Mouse (Mus musculus) cerebellum, adult 2 months (tissue): ENCODE measurements around the gene Actr6. TPM values are rescaled to one million over a fixed set of nuclear protein-coding genes. Genes with fewer than 3 reads are reported as not detected.
"Not testable (repeated sequence)": the region's sequence is repeated elsewhere in the genome, so short reads cannot be mapped to it uniquely, and the experiment has no call there.

ENCODE experiments used
- DNase-seq, 2 experiments: peaks; one replicate each; pipeline ENCODE4 v3.0.0; 2021
- H3K27ac ChIP-seq: fragments of 200-500 bp; 2 replicates; pipeline ENCODE4 v1.5.1; 2012; ENCODE audit warnings: low read length, control low read depth, inconsistent platforms; ENCODE audit not compliant: insufficient read depth
- H3K27me3 ChIP-seq: fragments of 200-500 bp; 2 replicates; pipeline ENCODE4 v1.6.1; 2012; ENCODE audit warnings: inconsistent platforms, mild to moderate bottlenecking, low read length, moderate library complexity; ENCODE audit not compliant: control insufficient read depth, insufficient read depth
- H3K4me1 ChIP-seq: fragments of 200-500 bp; 2 replicates; pipeline ENCODE4 v1.6.1; 2011; ENCODE audit warnings: low read length; ENCODE audit not compliant: control insufficient read depth, insufficient read depth
- H3K4me3 ChIP-seq: fragments of 200-500 bp; replicated peaks from 2 replicates; pipeline ENCODE3; 2011; ENCODE audit warnings: mild to moderate bottlenecking, low read depth, low read length, control low read depth; ENCODE audit not compliant: insufficient read depth
- CTCF ChIP-seq: fragments of 200-500 bp; IDR thresholded peaks from 2 replicates; pipeline ENCODE4 v1.5.1; 2011; ENCODE audit warnings: low read depth, mild to moderate bottlenecking, control low read depth, low read length, moderate library complexity, borderline replicate concordance; ENCODE audit not compliant: insufficient read depth
- POLR2A ChIP-seq: fragments of 200-500 bp; IDR thresholded peaks from 2 replicates; pipeline ENCODE4 v1.6.1; 2011; ENCODE audit warnings: low read length, control low read depth, borderline replicate concordance; ENCODE audit not compliant: insufficient read depth
- WGBS: fragments of 180-500 bp; shearing (Covaris S2); methylation state at CpG from one replicate; pipeline ENCODE4 v1.1.7; 2018; 5-methylcytosine and 5-hydroxymethylcytosine counted together
- polyA plus RNA-seq: library from polyadenylated mRNA; depleted of rRNA; stranded (reverse); fragments of >200 nt; gene quantifications from 2 replicates; pipeline ENCODE4 v1.2.3, GENCODE M21; 2012

Actr6 gene
- polyA plus RNA-seq, 1 experiment = 18.0 TPM

DNA sequence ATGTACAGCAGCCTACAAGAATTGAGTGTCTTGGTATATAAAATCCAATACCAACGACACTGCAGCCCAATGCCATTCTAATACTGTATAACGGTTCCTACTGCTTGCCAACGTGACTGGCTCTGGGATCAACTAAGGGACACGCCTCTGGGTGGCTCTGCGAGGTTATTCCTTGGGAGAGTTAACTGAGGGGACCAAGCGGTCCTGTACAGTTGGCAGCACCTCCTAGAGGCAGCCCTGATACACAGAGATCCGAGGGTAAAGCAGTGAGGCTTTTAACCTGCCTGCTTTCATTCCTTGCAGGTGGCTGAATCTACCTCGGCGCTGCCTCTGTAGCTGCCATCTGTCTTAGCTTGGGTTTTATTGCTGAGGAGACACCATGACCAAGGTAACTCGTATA, 49.1 kb downstream of the Actr6 start:
- Histone ChIP-seq H3K4me1 (peaks cover 10% of the 10 kb centered on the region), H3K27ac (no peak overlapping the region), H3K27me3 (no peaks in the 10 kb centered on the region), H3K4me3 (no peak overlapping the region)
- TF ChIP-seq CTCF (no peak), POLR2A (no peak)
- WGBS = 73% methylated on average over 10 of the region's 10 CpGs
- no peak for DNase-seq

DNA sequence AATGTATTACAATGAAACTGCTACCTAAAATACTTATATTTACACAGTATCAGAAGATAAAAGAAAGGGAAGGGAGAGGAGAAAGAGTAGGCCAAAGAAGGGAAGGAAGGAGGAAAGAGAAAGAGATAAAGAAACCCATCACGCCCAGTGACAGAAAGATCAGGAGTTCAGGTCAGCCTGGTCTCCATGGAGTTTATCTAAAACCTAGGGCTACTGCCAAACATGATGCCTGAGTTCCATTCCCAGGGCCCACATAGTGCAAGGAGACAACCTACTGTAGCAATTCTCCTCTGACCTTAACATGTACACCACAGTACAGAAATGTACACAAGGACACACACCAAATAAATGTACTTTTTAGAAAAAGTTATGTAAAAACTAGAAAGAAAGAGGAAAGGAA, 49.9 kb downstream of the Actr6 start:
- peaks cover 9% of the 10 kb centered on the region for H3K4me1 ChIP-seq
- H3K27ac ChIP-seq = no peak overlapping the region
- TF ChIP-seq POLR2A = no peak
- TF ChIP-seq CTCF = no peak
- H3K27me3 ChIP-seq = no peaks in the 10 kb centered on the region
- WGBS = 84% methylated on average over 1 of the region's 1 CpGs
- DNase-seq = no peak
- H3K4me3 ChIP-seq = no peak overlapping the region

DNA sequence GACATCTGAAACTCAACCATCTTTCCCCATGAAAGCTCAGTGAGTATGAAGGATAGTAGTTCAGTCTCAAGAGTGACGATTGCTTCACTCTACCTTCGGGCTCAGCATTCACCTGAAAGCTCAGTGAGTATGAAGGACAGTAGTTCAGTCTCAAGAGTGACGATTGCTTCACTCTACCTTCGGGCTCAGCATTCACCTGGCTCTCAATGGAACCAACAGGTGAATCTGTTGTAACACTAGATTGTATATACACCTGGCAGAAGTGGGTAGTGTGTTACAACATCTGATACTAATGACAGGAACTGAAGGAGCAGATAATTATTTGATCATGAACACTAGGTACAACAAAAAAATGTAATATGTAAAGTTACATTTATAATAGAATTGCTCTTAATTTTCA, 50.4 kb downstream of the Actr6 start:
- TF ChIP-seq POLR2A (no peak), CTCF (no peak)
- Histone ChIP-seq H3K27ac (no peak overlapping the region), H3K4me1 (peaks cover 9% of the 10 kb centered on the region), H3K27me3 (no peaks in the 10 kb centered on the region), H3K4me3 (no peak overlapping the region)
- DNase-seq = no peak
- 85% methylated on average over 4 of the region's 4 CpGs for WGBS

DNA sequence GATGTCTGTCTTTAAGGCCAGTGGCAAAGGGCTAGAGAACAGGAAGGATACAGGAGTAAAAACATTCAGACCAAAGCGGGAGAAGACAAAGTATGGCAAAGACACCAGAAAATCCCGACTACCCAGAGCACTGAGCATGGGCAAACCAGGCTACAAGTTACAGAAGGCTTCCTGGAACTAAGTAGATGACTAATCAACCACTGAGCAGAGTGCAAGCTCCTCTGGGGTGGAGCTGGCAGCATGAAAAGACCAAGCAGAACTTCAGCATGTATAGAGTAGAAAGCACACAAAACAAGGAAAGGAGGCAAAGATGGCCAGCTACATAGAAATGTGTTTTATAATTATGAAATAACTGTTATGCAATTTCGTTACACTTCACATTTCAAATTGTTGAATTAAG, 51.6 kb downstream of the Actr6 start:
- TF ChIP-seq CTCF (no peak), POLR2A (no peak)
- no peak for DNase-seq
- no peaks in the 10 kb centered on the region for H3K27me3 ChIP-seq
- 90% methylated on average over 3 of the region's 3 CpGs for WGBS
- no peak overlapping the region for H3K4me3 ChIP-seq
- H3K4me1 ChIP-seq = peaks cover 12% of the 10 kb centered on the region
- no peak overlapping the region for H3K27ac ChIP-seq

DNA sequence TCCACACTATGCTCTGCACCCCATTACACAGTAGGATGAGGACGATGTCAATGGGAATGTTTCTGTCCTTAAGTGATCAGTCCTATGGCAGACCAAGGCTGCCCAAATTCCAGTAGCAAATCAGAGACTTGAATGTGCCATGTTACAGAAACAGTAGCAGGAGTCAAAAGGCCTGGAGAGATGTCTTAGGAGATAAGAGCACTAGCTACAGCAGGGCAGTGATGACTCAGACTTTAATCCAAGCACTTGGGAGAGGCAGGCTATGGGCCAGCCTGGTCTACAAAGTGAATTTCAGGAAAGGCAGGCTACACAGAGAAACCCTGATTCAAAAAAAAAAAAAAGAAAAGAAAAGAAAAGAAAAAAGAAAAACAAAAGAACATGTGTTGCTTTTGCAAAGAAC, 52.6 kb downstream of the Actr6 start:
- Histone ChIP-seq H3K4me1 (peaks cover 12% of the 10 kb centered on the region), H3K4me3 (no peak overlapping the region), H3K27ac (no peak overlapping the region), H3K27me3 (no peaks in the 10 kb centered on the region)
- TF ChIP-seq CTCF (no peak), POLR2A (no peak)
- WGBS = 33% methylated on average over 1 of the region's 1 CpGs
- DNase-seq = no peak

DNA sequence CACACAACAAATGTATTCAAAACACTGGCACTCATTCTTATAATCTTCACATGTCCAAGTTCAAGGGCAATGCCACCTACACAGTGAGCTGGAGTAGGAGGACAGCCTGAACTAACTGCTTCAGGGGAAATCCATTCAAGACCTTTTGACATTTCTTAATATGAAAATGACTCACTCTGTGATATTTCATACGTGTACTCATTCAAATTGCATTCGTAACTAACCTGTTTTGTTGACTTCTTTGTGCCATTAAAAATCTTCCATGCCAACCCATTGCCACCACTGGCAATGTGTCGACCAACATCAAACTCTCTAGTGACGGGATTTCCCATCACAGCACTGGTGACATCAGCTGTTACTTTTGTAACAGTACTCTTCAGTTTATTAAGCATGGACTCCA, 54.0 kb downstream of the Actr6 start:
- Histone ChIP-seq H3K4me1 (peaks cover 12% of the 10 kb centered on the region), H3K4me3 (no peak overlapping the region), H3K27me3 (no peaks in the 10 kb centered on the region), H3K27ac (no peak overlapping the region)
- WGBS = 92% methylated on average over 4 of the region's 4 CpGs
- no peak for DNase-seq
- TF ChIP-seq CTCF (no peak), POLR2A (no peak)

DNA sequence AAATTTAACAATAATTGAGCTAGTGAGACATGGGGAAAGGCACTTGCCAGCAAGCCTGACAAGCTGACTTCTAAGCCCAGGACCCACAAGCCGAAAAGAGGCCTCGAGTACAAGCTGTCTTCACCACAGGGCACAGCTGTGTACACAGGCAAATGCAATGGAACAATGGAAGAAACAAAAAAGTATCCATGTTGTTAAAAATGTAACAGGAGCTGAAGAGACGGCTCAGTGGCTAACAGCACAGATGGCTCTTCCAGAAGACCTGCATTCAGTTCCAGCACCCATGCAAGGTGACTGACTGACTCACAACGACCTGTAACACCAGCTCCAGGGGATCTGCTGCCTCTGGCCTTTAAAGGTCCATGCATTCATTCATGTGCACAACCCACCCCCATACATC, 55.5 kb downstream of the Actr6 start:
- 10% methylated on average over 4 of the region's 4 CpGs for WGBS
- peak; percentile 41 to 64 for DNase-seq
- Histone ChIP-seq H3K27ac (peak overlapping the region; percentile 71; the same call in 1 of the 2 replicates), H3K4me1 (peaks cover 16% of the 10 kb centered on the region), H3K4me3 (no peak overlapping the region), H3K27me3 (no peaks in the 10 kb centered on the region)
- TF ChIP-seq POLR2A (no peak), CTCF (no peak)

DNA sequence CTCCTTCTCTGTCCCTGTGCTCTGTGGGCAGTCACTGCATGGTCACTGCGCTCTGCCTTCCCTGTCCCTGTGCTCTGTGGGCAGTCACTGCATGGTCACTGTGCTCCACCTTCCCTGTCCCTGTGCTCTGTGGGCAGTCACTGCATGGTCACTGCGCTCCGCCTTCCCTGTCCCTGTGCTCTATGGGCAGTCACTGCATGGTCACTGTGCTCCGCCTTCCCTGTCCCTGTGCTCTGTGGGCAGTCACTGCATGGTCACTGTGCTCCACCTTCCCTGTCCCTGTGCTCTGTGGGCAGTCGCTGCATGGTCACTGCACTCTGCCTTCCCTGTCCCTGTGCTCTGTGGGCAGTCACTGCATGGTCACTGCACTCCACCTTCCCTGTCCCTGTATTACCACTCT, 61.7 kb downstream of the Actr6 start:
- peaks cover 13% of the 10 kb centered on the region for H3K4me1 ChIP-seq
- H3K27ac ChIP-seq, H3K4me3 ChIP-seq, DNase-seq, H3K27me3 ChIP-seq: not testable (repeated sequence)
- WGBS = 95% methylated on average over 5 of the region's 5 CpGs

DNA sequence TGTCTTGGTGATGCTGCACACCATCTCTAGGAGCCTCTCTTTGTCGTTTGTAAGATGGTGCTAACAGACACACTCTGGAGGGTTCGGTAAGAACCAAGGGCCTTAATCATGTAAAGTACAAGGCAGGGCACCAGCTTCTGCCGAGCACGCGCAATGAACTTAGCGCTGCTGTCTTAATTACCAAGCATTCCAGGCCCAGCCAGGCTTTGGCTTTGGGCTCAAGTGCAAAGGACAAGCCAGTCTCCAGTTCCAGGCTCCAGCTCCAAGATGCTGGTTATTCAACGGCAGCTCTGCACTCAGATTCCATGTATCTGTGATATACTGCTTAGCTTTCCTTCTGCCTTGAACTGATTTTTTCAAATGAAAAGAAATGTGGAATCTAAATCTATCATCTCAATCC, 64.5 kb downstream of the Actr6 start:
- H3K4me3 ChIP-seq = no peak overlapping the region
- H3K27me3 ChIP-seq = no peaks in the 10 kb centered on the region
- DNase-seq = no peak
- H3K27ac ChIP-seq = no peak overlapping the region
- TF ChIP-seq CTCF = no peak
- no peak for TF ChIP-seq POLR2A
- peaks cover 13% of the 10 kb centered on the region for H3K4me1 ChIP-seq
- WGBS = 76% methylated on average over 7 of the region's 7 CpGs

DNA sequence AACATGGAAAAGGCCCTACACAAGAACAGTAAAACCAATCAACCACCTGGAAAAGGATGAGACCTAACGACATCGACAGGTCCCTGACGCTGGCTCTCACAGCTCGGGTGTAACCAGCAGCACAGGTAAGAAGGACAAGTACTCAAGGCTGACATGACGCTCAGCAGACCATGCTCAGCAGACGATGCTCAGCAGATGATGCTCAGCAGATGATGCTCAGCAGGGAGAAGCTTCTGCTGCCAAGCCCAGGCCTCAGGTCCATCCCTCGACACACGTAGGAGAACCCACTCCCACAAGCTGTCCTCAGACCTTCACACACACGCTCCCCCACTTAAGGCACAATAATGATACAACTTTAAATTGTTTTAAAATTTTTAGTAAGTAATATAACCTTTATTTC, 66.4 kb downstream of the Actr6 start:
- Histone ChIP-seq H3K4me1 (peaks cover 13% of the 10 kb centered on the region), H3K4me3 (no peak overlapping the region), H3K27ac (0 out of 2 replicates have a peak overlapping the region, but pooled peaks have one; percentile 18), H3K27me3 (no peaks in the 10 kb centered on the region)
- DNase-seq = peak; percentile 80 to 86
- 10% methylated on average over 9 of the region's 9 CpGs for WGBS
- TF ChIP-seq POLR2A = no peak
- no peak for TF ChIP-seq CTCF
